Mouse (Mus musculus) liver, adult 2 months (tissue): ENCODE results near the gene Dnaaf5.

Source experiments
- CTCF ChIP-seq: fragments of 200-500 bp; IDR thresholded peaks from 2 replicates; pipeline ENCODE4 v1.5.1; 2011; ENCODE audit warnings: low read depth, low read length, control low read depth
- POLR2A ChIP-seq: fragments of 200-500 bp; IDR thresholded peaks from 2 replicates; pipeline ENCODE4 v1.6.1; 2011; ENCODE audit warnings: low read length, control low read depth; ENCODE audit not compliant: insufficient read depth; ENCODE audit errors: extremely low read depth

DNA sequence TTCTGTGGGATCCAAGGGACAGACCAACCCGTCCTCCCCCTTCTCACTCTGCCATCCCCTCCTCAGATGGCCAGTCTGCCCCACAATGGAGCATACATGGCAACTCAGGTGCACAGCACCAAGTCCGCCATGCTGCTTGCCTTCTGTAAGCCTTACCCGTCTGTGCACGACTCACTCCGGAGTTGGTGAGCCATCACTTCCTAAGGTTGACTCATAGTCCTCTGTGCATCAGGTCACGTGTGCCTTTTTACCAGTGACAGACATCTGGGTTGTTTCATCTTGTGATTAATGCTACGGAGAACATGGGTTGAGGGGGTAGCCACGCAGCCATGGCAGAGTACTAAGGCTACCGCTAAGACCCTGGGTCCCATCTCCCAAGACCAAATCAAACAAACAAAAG lies 9.4 kb upstream of the Dnaaf5 start:
- TF ChIP-seq CTCF = no peak
- TF ChIP-seq POLR2A = no peak
